Mouse (Mus musculus) induced T-regulatory cell, adult 2 months (primary cell): ENCODE measurements around the gene Coro1a.
A peak's percentile ranks its signal among the peaks of the same experiment; 100 is the strongest.
"Not testable (repeated sequence)": the region's sequence is repeated elsewhere in the genome, so short reads cannot be mapped to it uniquely, and the experiment has no call there.

ENCODE experiments used
- DNase-seq: peaks from one replicate; pipeline ENCODE4 v3.0.0-alpha.2; 2012; ENCODE audit warnings: low read depth

The Coro1a gene

GRCm38 (mm10) chr7:126707442-126708174 is at the start of gene Coro1a:
Coro1a (minus strand) TSS chr7:126707787.
- peak; percentile 86 for DNase-seq

- DNase-seq: peak; percentile 87
Observed at GRCm38 (mm10) chr7:126754866-126755265, 47.3 kb upstream of the Coro1a start.

GRCm38 (mm10) chr7:126749582-126750343 is 42.2 kb upstream of the Coro1a start:
- DNase-seq: no peak

- no peak for DNase-seq
Observed at GRCm38 (mm10) chr7:126748824-126749223, 41.2 kb upstream of the Coro1a start.

GRCm38 (mm10) chr7:126746798-126747197 is 39.2 kb upstream of the Coro1a start:
- DNase-seq: no peak

GRCm38 (mm10) chr7:126746066-126746465 is 38.5 kb upstream of the Coro1a start:
- DNase-seq: no peak

GRCm38 (mm10) chr7:126741964-126742482 is 34.4 kb upstream of the Coro1a start:
- DNase-seq: no peak

- no peak for DNase-seq
Observed at GRCm38 (mm10) chr7:126741452-126741851, 33.9 kb upstream of the Coro1a start.

GRCm38 (mm10) chr7:126740977-126741376 is 33.4 kb upstream of the Coro1a start:
- no peak for DNase-seq

GRCm38 (mm10) chr7:126740132-126740735 is 32.6 kb upstream of the Coro1a start:
- DNase-seq: no peak

GRCm38 (mm10) chr7:126739551-126739950 is 32.0 kb upstream of the Coro1a start:
- DNase-seq: no peak

- no peak for DNase-seq
Observed at GRCm38 (mm10) chr7:126736122-126736521, 28.5 kb upstream of the Coro1a start.

GRCm38 (mm10) chr7:126730256-126730789 is 22.7 kb upstream of the Coro1a start:
- not testable (repeated sequence) for DNase-seq

GRCm38 (mm10) chr7:126725667-126726066 is 18.1 kb upstream of the Coro1a start:
- DNase-seq: no peak

- DNase-seq: peak; percentile 34
Observed at GRCm38 (mm10) chr7:126725077-126725476, 17.5 kb upstream of the Coro1a start.

GRCm38 (mm10) chr7:126721635-126722034 is 14.0 kb upstream of the Coro1a start:
- DNase-seq: no peak

- peak; percentile 71 for DNase-seq
Observed at GRCm38 (mm10) chr7:126718787-126719337, 11.3 kb upstream of the Coro1a start.

- DNase-seq: no peak
Observed at GRCm38 (mm10) chr7:126717566-126717965, 10.0 kb upstream of the Coro1a start.

- DNase-seq: no peak
Observed at GRCm38 (mm10) chr7:126715679-126716078, 8.1 kb upstream of the Coro1a start.

- no peak for DNase-seq
Observed at GRCm38 (mm10) chr7:126711910-126712309, 4.3 kb upstream of the Coro1a start.

GRCm38 (mm10) chr7:126710266-126710665 is 2.7 kb upstream of the Coro1a start:
- no peak for DNase-seq
